Mouse (Mus musculus) adrenal gland, postnatal 0 days (tissue): Measurements from ENCODE around the gene Plcd3. TPM values are rescaled to one million over a fixed set of nuclear protein-coding genes. Genes with fewer than 3 reads are reported as not detected.

Source experiments
- polyA plus RNA-seq: library from polyadenylated mRNA; unstranded; fragments of >200 nt; fragmentation: Nextera tagmentation; extraction: Ambion mirVana; gene quantifications from 2 replicates; pipeline ENCODE4 v1.2.1, GENCODE M21; 2015

The Plcd3 gene
- 3.5 and 4.9 TPM in 2 replicates for polyA plus RNA-seq

DNA sequence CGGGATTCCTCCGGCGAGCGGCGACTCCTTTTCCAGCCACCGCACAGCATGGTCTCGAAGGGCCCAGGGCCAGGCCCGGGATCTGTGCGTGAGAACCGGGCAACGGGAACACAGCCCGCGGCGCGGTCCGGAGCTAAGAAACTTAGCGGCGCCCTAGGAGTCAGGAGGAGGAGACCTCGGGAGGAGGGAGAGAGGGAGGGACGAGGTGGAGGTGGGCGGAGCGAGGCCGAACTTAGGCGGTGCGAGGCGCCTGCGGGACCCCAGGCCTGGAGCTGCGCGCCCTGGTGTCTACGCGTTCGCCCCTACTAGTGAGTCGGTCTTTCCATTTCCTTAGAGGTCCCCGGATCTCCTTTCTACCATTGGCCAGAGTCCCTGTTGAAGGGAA is at the start of gene Plcd3, which contains the start of gene Acbd4:
TSS of gene Plcd3 (minus strand) at position 178 of the 385 bp plus-strand sequence.
TSS of gene Acbd4 (plus strand) at position 202 of the 385 bp plus-strand sequence.

GRCm38 (mm10) chr11:103131701-103132575 is 30.5 kb upstream of the Plcd3 start, which contains the start of gene Hexim2:
Gene Hexim2, plus strand, starts transcription at chr11:103132429.

GRCm38 (mm10) chr11:103116008-103116818 is 14.8 kb upstream of the Plcd3 start, which contains the start of gene Hexim1:
Gene Hexim1, plus strand, starts transcription at chr11:103116231.

GRCm38 (mm10) chr11:103028176-103028891 is 73.1 kb downstream of the Plcd3 start, which contains the start of the genes Nmt1 and Dcakd:
Gene Nmt1, plus strand, starts transcription at chr11:103028190.
Gene Dcakd, minus strand, starts transcription at chr11:103028333.

Other genes with a start within 250 kb of the Plcd3 start
- 58.7 and 76.9 TPM in 2 replicates for gene Eftud2, start 220.7 kb downstream of the Plcd3 start, polyA plus RNA-seq
- 1.6 and 1.8 TPM in 2 replicates for gene Ccdc103, start 220.5 kb downstream of the Plcd3 start, polyA plus RNA-seq
- gene Fam187a, start 216.5 kb downstream of the Plcd3 start, polyA plus RNA-seq = not detected in 2 replicates
- 0.87 and 0.94 TPM in 2 replicates for gene Gfap, start 200.7 kb downstream of the Plcd3 start, polyA plus RNA-seq
- 1.4 and 1.5 TPM in 2 replicates for gene Kif18b, start 176.5 kb downstream of the Plcd3 start, polyA plus RNA-seq
- 20.6 and 30.6 TPM in 2 replicates for gene C1ql1, start 155.0 kb downstream of the Plcd3 start, polyA plus RNA-seq
- 40.0 and 56.0 TPM in 2 replicates for gene Nmt1, start 73.5 kb downstream of the Plcd3 start, polyA plus RNA-seq
- 84.8 and 99.7 TPM in 2 replicates for gene Dcakd, start 73.3 kb downstream of the Plcd3 start, polyA plus RNA-seq
- gene Acbd4, start within 50 bp of the Plcd3 start, polyA plus RNA-seq = 34.4 and 53.2 TPM in 2 replicates
- 6.0 and 6.6 TPM in 2 replicates for gene Hexim1, start 14.6 kb upstream of the Plcd3 start, polyA plus RNA-seq
- gene Hexim2, start 30.8 kb upstream of the Plcd3 start, polyA plus RNA-seq = 10.0 and 11.4 TPM in 2 replicates
- gene Fmnl1, start 69.4 kb upstream of the Plcd3 start, polyA plus RNA-seq = 3.0 and 3.9 TPM in 2 replicates
- 0.36 and 0.47 TPM in 2 replicates for gene 1700023F06Rik, start 106.9 kb upstream of the Plcd3 start, polyA plus RNA-seq
- gene Spata32, start 116.8 kb upstream of the Plcd3 start, polyA plus RNA-seq = not detected in 2 replicates
- gene Map3k14, start 165.8 kb upstream of the Plcd3 start, polyA plus RNA-seq = 2.4 and 2.6 TPM in 2 replicates